ENCODE assay signal across 9 mouse cellular contexts in genomic region chr17:88325326-88325909, GRCm38 (mm10).
DNase-seq lines count a peak whose midpoint lies in the region; ATAC-seq lines count a peak whose summit lies in the region.
"Had no signal": no experiment of that assay in that cellular context is flagged by ENCODE, and none has a peak within 500 bp of the region (broad histone marks: within the 10 kb centered on the region; RNA-seq: fewer than 3 reads in every experiment).

No protein-coding gene starts in this region.

- 11% methylated on average over 14 of the region's 14 CpGs for WGBS in forebrain, embryonic 13.5 days
- WGBS in limb, embryonic 12.5 days = 56% methylated on average over 14 of the region's 14 CpGs
- WGBS in neural tube, embryonic 13.5 days = 16% methylated on average over 14 of the region's 14 CpGs

- H3K9ac ChIP-seq in forebrain, embryonic 13.5 days = no peak overlapping the region
- no peak overlapping the region for H3K9ac ChIP-seq in limb, embryonic 12.5 days (replicated peaks)
- 0 out of 2 replicates have a peak overlapping the region, but pooled peaks have one; percentile 43 for H3K9ac ChIP-seq in neural tube, embryonic 13.5 days

- H3K4me1 ChIP-seq in forebrain, embryonic 13.5 days = peaks cover 22% of the 10 kb centered on the region
- peaks cover 16% of the 10 kb centered on the region for H3K4me1 ChIP-seq in limb, embryonic 12.5 days (replicated peaks)
- H3K4me1 ChIP-seq in neural tube, embryonic 13.5 days (replicated peaks) = peaks cover 48% of the 10 kb centered on the region

- no peaks in the 10 kb centered on the region for H3K9me3 ChIP-seq in forebrain, embryonic 13.5 days (replicated peaks)
- peaks cover 5% of the 10 kb centered on the region; the same call in 1 of the 2 replicates for H3K9me3 ChIP-seq in limb, embryonic 12.5 days
- H3K9me3 ChIP-seq in neural tube, embryonic 13.5 days = peaks cover 5% of the 10 kb centered on the region; the same call in 1 of the 2 replicates

- H3K27ac ChIP-seq in forebrain, embryonic 13.5 days = no peak overlapping the region
- 0 out of 2 replicates have a peak overlapping the region, but pooled peaks have one; percentile 45 for H3K27ac ChIP-seq in limb, embryonic 12.5 days
- H3K27ac ChIP-seq in neural tube, embryonic 13.5 days (replicated peaks) = peak overlapping the region; percentile 64

- peak overlapping the region; percentile 11 for H3K4me2 ChIP-seq in forebrain, embryonic 13.5 days
- no peak overlapping the region for H3K4me2 ChIP-seq in limb, embryonic 12.5 days
- H3K4me2 ChIP-seq in neural tube, embryonic 13.5 days = 0 out of 2 replicates have a peak overlapping the region, but pooled peaks have one; percentile 3

- H3K36me3 ChIP-seq in forebrain, embryonic 13.5 days (ENCODE audit: poor library complexity, severe bottlenecking) = no peaks in the 10 kb centered on the region
- no peaks in the 10 kb centered on the region for H3K36me3 ChIP-seq in limb, embryonic 12.5 days
- H3K36me3 ChIP-seq in neural tube, embryonic 13.5 days = no peaks in the 10 kb centered on the region

- no peak overlapping the region for H3K4me3 ChIP-seq in forebrain, embryonic 13.5 days
- H3K4me3 ChIP-seq in limb, embryonic 12.5 days (replicated peaks) = no peak overlapping the region
- no peak overlapping the region for H3K4me3 ChIP-seq in neural tube, embryonic 13.5 days

- ATAC-seq in forebrain, embryonic 13.5 days = peak; percentile 37
- ATAC-seq in limb, embryonic 12.5 days (ENCODE audit: insufficient number of reproducible peaks, insufficient read depth, low FRiP score, low TSS enrichment, low read depth) = 0 out of 2 replicates have a peak, but pooled peaks have one; percentile 29
- no peak; the same call in 1 of the 2 replicates for ATAC-seq in neural tube, embryonic 13.5 days (ENCODE audit: low read depth)

- H3K27me3 ChIP-seq in forebrain, embryonic 13.5 days = peaks cover 31% of the 10 kb centered on the region
- no peaks in the 10 kb centered on the region for H3K27me3 ChIP-seq in limb, embryonic 12.5 days
- H3K27me3 ChIP-seq in neural tube, embryonic 13.5 days = peaks cover 49% of the 10 kb centered on the region

- peak; percentile 31 for DNase-seq in embryo, embryonic 9.5 days (ENCODE audit: extremely low spot score)
- no peak for DNase-seq in embryo, embryonic 11 days
- no peak for DNase-seq in kidney, postnatal 36 days
- DNase-seq in testis, postnatal 10 days (ENCODE audit: low spot score) = no peak
- no peak for DNase-seq in lung, postnatal 14 days
- DNase-seq: cerebellum, adult 11-12 months had no signal
